ENCODE assay signal across 19 mouse cellular contexts in genomic region chr1:153539739-153540333, GRCm38 (mm10). TPM values are rescaled to one million over a fixed set of nuclear protein-coding genes. Genes with fewer than 3 reads are reported as not detected.
DNase-seq lines count a peak whose midpoint lies in the region; ATAC-seq and TF ChIP-seq lines count a peak whose summit lies in the region.
"Had no signal": no experiment of that assay in that cellular context is flagged by ENCODE, and none has a peak within 500 bp of the region (broad histone marks: within the 10 kb centered on the region; RNA-seq: fewer than 3 reads in every experiment).

No protein-coding gene starts in this region.

- DNase-seq in brain, adult 2 months (ENCODE audit: low read depth, low spot score): peak; percentile 24
- DNase-seq in brain, embryonic 14.5 days (ENCODE audit: low read depth): peak; percentile 46
- peak; percentile 48 for DNase-seq in hindbrain, postnatal 0 days (ENCODE audit: low spot score)
- DNase-seq in midbrain, postnatal 0 days (ENCODE audit: low spot score): peak; percentile 39
- DNase-seq in thymus, postnatal 10 days (ENCODE audit: low spot score in 2 of 2): no peak
- no peak for DNase-seq in limb, embryonic 10.5 days (ENCODE audit: low spot score)
- DNase-seq: gastrocnemius, postnatal 25 days; heart, postnatal 14 days; kidney, adult 9 months; left cerebral cortex, postnatal 4 days; lung, embryonic 14.5 days; right cerebral cortex, adult 18-20 months; thymus, adult 2 months had no signal

- no peak for TF ChIP-seq POLR2A in brain, embryonic 14.5 days (IDR thresholded peaks at IDR 0.05; ENCODE audit: borderline replicate concordance, extremely low read depth, insufficient read depth, insufficient read length, poor library complexity, severe bottlenecking)

- H3K36me3 ChIP-seq in hindbrain, postnatal 0 days (ENCODE audit: insufficient read depth, low read length): no peaks in the 10 kb centered on the region
- no peaks in the 10 kb centered on the region for H3K36me3 ChIP-seq in midbrain, postnatal 0 days (ENCODE audit: insufficient read depth, low read length)
- no peaks in the 10 kb centered on the region for H3K36me3 ChIP-seq in limb, embryonic 10.5 days
- H3K36me3 ChIP-seq: embryonic facial prominence, embryonic 10.5 days had no signal

- H3K27ac ChIP-seq in hindbrain, postnatal 0 days: peak overlapping the region; percentile 65
- peak overlapping the region; percentile 51 for H3K27ac ChIP-seq in midbrain, postnatal 0 days (ENCODE audit: low read depth, low read length)
- no peak overlapping the region for H3K27ac ChIP-seq in limb, embryonic 10.5 days
- H3K27ac ChIP-seq: embryonic facial prominence, embryonic 10.5 days; macrophage had no signal

- 24% methylated on average over 9 of the region's 9 CpGs for WGBS in hindbrain, postnatal 0 days
- WGBS in midbrain, postnatal 0 days: 25% methylated on average over 9 of the region's 9 CpGs
- WGBS in limb, embryonic 10.5 days: 86% methylated on average over 9 of the region's 9 CpGs

- TF ChIP-seq CTCF in brain, embryonic 14.5 days (IDR thresholded peaks at IDR 0.05; ENCODE audit: borderline replicate concordance, extremely low read depth, insufficient read depth, insufficient read length): no peak
- no peak for TF ChIP-seq CTCF in hindbrain, postnatal 0 days (IDR thresholded peaks at IDR 0.05; ENCODE audit: low read depth)
- no peak for TF ChIP-seq CTCF in midbrain, postnatal 0 days (IDR thresholded peaks at IDR 0.05)

- no peaks in the 10 kb centered on the region for H3K9me3 ChIP-seq in hindbrain, postnatal 0 days (ENCODE audit: low read length)
- H3K9me3 ChIP-seq in midbrain, postnatal 0 days (ENCODE audit: low read length): no peaks in the 10 kb centered on the region
- no peaks in the 10 kb centered on the region for H3K9me3 ChIP-seq in limb, embryonic 10.5 days (replicated peaks)
- H3K9me3 ChIP-seq: embryonic facial prominence, embryonic 10.5 days; G1E had no signal

- no peak overlapping the region for H3K9ac ChIP-seq in hindbrain, postnatal 0 days (replicated peaks; ENCODE audit: low read length)
- no peak overlapping the region for H3K9ac ChIP-seq in midbrain, postnatal 0 days (replicated peaks; ENCODE audit: low read length, poor library complexity, severe bottlenecking)
- H3K9ac ChIP-seq: lung, embryonic 14.5 days had no signal

- ATAC-seq in hindbrain, postnatal 0 days: peak; percentile 37
- ATAC-seq in midbrain, postnatal 0 days (ENCODE audit: low FRiP score): no peak; the same call in 1 of the 2 replicates
- no peak for ATAC-seq in erythroblast, adult 5-6 weeks (replicated peaks; ENCODE audit: low FRiP score, poor library complexity, severe bottlenecking)

- no peaks in the 10 kb centered on the region for H3K27me3 ChIP-seq in hindbrain, postnatal 0 days (ENCODE audit: insufficient read depth, low read length)
- H3K27me3 ChIP-seq in midbrain, postnatal 0 days (ENCODE audit: insufficient read depth, low read length): no peaks in the 10 kb centered on the region
- no peaks in the 10 kb centered on the region for H3K27me3 ChIP-seq in limb, embryonic 10.5 days (ENCODE audit: low read depth, poor library complexity, severe bottlenecking)

- H3K4me1 ChIP-seq in hindbrain, postnatal 0 days (ENCODE audit: insufficient read depth, low read length): peaks cover 3% of the 10 kb centered on the region; the same call in 1 of the 2 replicates
- peaks cover 6% of the 10 kb centered on the region; the same call in 1 of the 2 replicates for H3K4me1 ChIP-seq in midbrain, postnatal 0 days (ENCODE audit: insufficient read depth, low read length)
- no peaks in the 10 kb centered on the region for H3K4me1 ChIP-seq in limb, embryonic 10.5 days

- no peak overlapping the region for H3K4me2 ChIP-seq in hindbrain, postnatal 0 days (ENCODE audit: low read depth, low read length)
- H3K4me2 ChIP-seq in midbrain, postnatal 0 days (ENCODE audit: low read depth, low read length, poor library complexity, severe bottlenecking): no peak overlapping the region
- H3K4me2 ChIP-seq: liver, embryonic 11.5 days; lung, embryonic 14.5 days had no signal

- no peak overlapping the region for H3K4me3 ChIP-seq in hindbrain, postnatal 0 days (ENCODE audit: low read length)
- no peak overlapping the region for H3K4me3 ChIP-seq in midbrain, postnatal 0 days (ENCODE audit: low read depth, low read length)
- H3K4me3 ChIP-seq in limb, embryonic 10.5 days: no peak overlapping the region
- H3K4me3 ChIP-seq: embryonic facial prominence, embryonic 10.5 days; erythroblast, embryonic 14.5 days had no signal

RNA-seq across cellular contexts. Expression of gene Npl, which starts 10.0 kb away (rescaled TPM):
- 4.9 and 6.6 TPM in 2 replicates for polyA plus RNA-seq in brain, embryonic 14.5 days (2012; rRNA removed)
- 7.3 and 9.4 TPM in 2 replicates for total RNA-seq in hindbrain, postnatal 0 days (2014; rRNA removed)
- polyA plus RNA-seq in hindbrain, postnatal 0 days (2015; fragmentation: Nextera tagmentation; extraction: Ambion mirVana): 18.3 and 20.2 TPM in 2 replicates
- 8.1 and 11.6 TPM in 2 replicates for total RNA-seq in midbrain, postnatal 0 days (2014; rRNA removed)
- polyA plus RNA-seq in midbrain, postnatal 0 days (2015; fragmentation: Nextera tagmentation; extraction: Ambion mirVana): 12.0 and 12.3 TPM in 2 replicates
- 4.8 and 6.1 TPM in 2 replicates for total RNA-seq in erythroblast, adult 5-6 weeks (2015; ENCODE audit: low replicate concordance)
- total RNA-seq in erythroblast, adult 5-6 weeks (2017; ENCODE audit: low replicate concordance): 1.2 and 1.8 TPM in 2 replicates
- 4.9 and 5.2 TPM in 2 replicates for polyA plus RNA-seq in limb, embryonic 10.5 days (2016; fragmentation: Nextera tagmentation; extraction: Ambion mirVana)

RNA-seq across cellular contexts. Expression of gene Dhx9, which starts 52.4 kb away (rescaled TPM):
- polyA plus RNA-seq in brain, embryonic 14.5 days (2012; rRNA removed): 119 and 142 TPM in 2 replicates
- 57.3 and 73.8 TPM in 2 replicates for total RNA-seq in hindbrain, postnatal 0 days (2014; rRNA removed)
- 36.8 and 39.1 TPM in 2 replicates for polyA plus RNA-seq in hindbrain, postnatal 0 days (2015; fragmentation: Nextera tagmentation; extraction: Ambion mirVana)
- 53.7 and 134 TPM in 2 replicates for total RNA-seq in midbrain, postnatal 0 days (2014; rRNA removed)
- 20.3 and 30.0 TPM in 2 replicates for polyA plus RNA-seq in midbrain, postnatal 0 days (2015; fragmentation: Nextera tagmentation; extraction: Ambion mirVana)
- 64.4 and 92.8 TPM in 2 replicates for total RNA-seq in erythroblast, adult 5-6 weeks (2015; ENCODE audit: low replicate concordance)
- total RNA-seq in erythroblast, adult 5-6 weeks (2017; ENCODE audit: low replicate concordance): 73.6 and 93.5 TPM in 2 replicates
- 37.0 and 40.9 TPM in 2 replicates for polyA plus RNA-seq in limb, embryonic 10.5 days (2016; fragmentation: Nextera tagmentation; extraction: Ambion mirVana)

Comparison
In these comparisons a context has a peak if more than half of its experiments do, and no peak if none do; other contexts are left out.
1. DNase-seq: peak in brain, adult 2 months (single experiment), brain, embryonic 14.5 days (single experiment), hindbrain, postnatal 0 days (single experiment) and midbrain, postnatal 0 days (single experiment); none in thymus, postnatal 10 days (0 of 2) and limb, embryonic 10.5 days (single experiment).